Mouse (Mus musculus) CH12.LX (cell line): ENCODE measurements around the gene Zbtb41. TPM values are rescaled to one million over a fixed set of nuclear protein-coding genes. Genes with fewer than 3 reads are reported as not detected.

Experiments used
- DNase-seq: peaks from one replicate; pipeline ENCODE4 v3.0.0-alpha.2; 2013; ENCODE audit errors: extremely low read depth
- H3K27ac ChIP-seq: 2 replicates; pipeline ENCODE4 v1.5.1; 2012; ENCODE audit warnings: low read depth, mild to moderate bottlenecking, control low read depth, moderate library complexity; ENCODE audit not compliant: insufficient read depth
- H3K27me3 ChIP-seq: replicated peaks from 2 replicates; pipeline ENCODE3; 2012; ENCODE audit warnings: inconsistent platforms
- H3K36me3 ChIP-seq, 2 experiments: replicated peaks in 1 of 2; 2 replicates each; pipeline versions ENCODE3 to v1.6.1; 2012; ENCODE audit warnings: inconsistent platforms in 1 of 2, low read length in 1 of 2, mild to moderate bottlenecking in 1 of 2, mixed read lengths in 1 of 2, moderate library complexity in 1 of 2; ENCODE audit not compliant: control insufficient read depth in 1 of 2, insufficient read depth in 1 of 2
- H3K4me1 ChIP-seq, 2 experiments: 2 replicates each; pipeline ENCODE4 v1.6.1; 2012; ENCODE audit warnings: inconsistent platforms in 1 of 2, moderate library complexity in 1 of 2; ENCODE audit not compliant: insufficient read depth in 2 of 2, control insufficient read depth in 1 of 2
- H3K4me2 ChIP-seq: 2 replicates; pipeline ENCODE4 v1.6.1; 2012; ENCODE audit warnings: low read depth, mild to moderate bottlenecking, control low read depth; ENCODE audit not compliant: poor library complexity, insufficient read depth, severe bottlenecking
- H3K4me3 ChIP-seq, 3 experiments: fragments of 150-350 bp in 1 of 3; sonication (generic) in 1 of 3; replicated peaks in 1 of 3; 2 replicates each; pipeline versions ENCODE3 to v1.5.1; 2011 to 2012; ENCODE audit warnings: low read depth in 2 of 3, low read length in 2 of 3, mild to moderate bottlenecking in 2 of 3, moderate library complexity in 2 of 3, control low read depth in 1 of 3, improper control_type of control experiment in 1 of 3, inconsistent platforms in 1 of 3, mixed read lengths in 1 of 3; ENCODE audit not compliant: poor library complexity in 1 of 3
- H3K79me2 ChIP-seq: replicated peaks from 2 replicates; pipeline ENCODE4 v1.6.1; 2012; ENCODE audit warnings: mild to moderate bottlenecking, moderate library complexity; ENCODE audit not compliant: control insufficient read depth, poor library complexity, insufficient read depth, severe bottlenecking; ENCODE audit errors: extremely low read depth
- H3K9ac ChIP-seq: 2 replicates; pipeline ENCODE4 v1.6.1; 2012; ENCODE audit warnings: low read depth, mild to moderate bottlenecking, control low read depth, moderate library complexity; ENCODE audit not compliant: insufficient read depth
- H3K9me3 ChIP-seq: replicated peaks from 2 replicates; pipeline ENCODE3; 2012; ENCODE audit warnings: low read length, inconsistent platforms, mixed read lengths
- BHLHE40 ChIP-seq: IDR thresholded peaks from 2 replicates; pipeline ENCODE4 v1.6.1; 2011; ENCODE audit warnings: mild to moderate bottlenecking, low read depth, low read length, improper control_type of control experiment
- CHD1 ChIP-seq: IDR thresholded peaks from 2 replicates; pipeline ENCODE4 v1.6.1; 2012; ENCODE audit warnings: low read depth, low read length, improper control_type of control experiment, inconsistent platforms
- CHD2 ChIP-seq: IDR thresholded peaks from 2 replicates; pipeline ENCODE4 v1.6.1; 2011; ENCODE audit warnings: low read length, improper control_type of control experiment
- CTCF ChIP-seq, 2 experiments: IDR thresholded peaks in 1 of 2; conservative IDR thresholded peaks in 1 of 2; 2 replicates each; pipeline ENCODE4 v1.5.1; 2011 to 2012; ENCODE audit warnings: low read depth in 2 of 2, low read length in 2 of 2, improper control_type of control experiment in 1 of 2, inconsistent platforms in 1 of 2, mild to moderate bottlenecking in 1 of 2, moderate library complexity in 1 of 2
- E2F4 ChIP-seq: IDR thresholded peaks from 2 replicates; pipeline ENCODE4 v1.6.1; 2011; ENCODE audit warnings: low read depth, low read length, improper control_type of control experiment; ENCODE audit not compliant: insufficient replicate concordance
- ELF1 ChIP-seq: IDR thresholded peaks from 2 replicates; pipeline ENCODE4 v1.6.1; 2014; ENCODE audit warnings: low read depth, mild to moderate bottlenecking, inconsistent platforms, low read length, improper control_type of control experiment
- EP300 ChIP-seq: IDR thresholded peaks from 2 replicates; pipeline ENCODE4 v1.6.1; 2011; ENCODE audit warnings: low read length, improper control_type of control experiment
- ETS1 ChIP-seq: conservative IDR thresholded peaks from 2 replicates; pipeline ENCODE4 v1.6.1; 2012; ENCODE audit warnings: low read depth, mild to moderate bottlenecking, inconsistent platforms, low read length, improper control_type of control experiment, moderate library complexity
- GABPA ChIP-seq: IDR thresholded peaks from 2 replicates; pipeline ENCODE4 v1.6.1; 2012; ENCODE audit warnings: low read depth, low read length, improper control_type of control experiment, inconsistent platforms; ENCODE audit not compliant: insufficient replicate concordance
- HCFC1 ChIP-seq: IDR thresholded peaks from 2 replicates; pipeline ENCODE4 v1.6.1; 2012; ENCODE audit warnings: low read depth, mild to moderate bottlenecking, inconsistent platforms, low read length, improper control_type of control experiment
- IRF4 ChIP-seq: IDR thresholded peaks from 2 replicates; pipeline ENCODE4 v1.6.1; 2014; ENCODE audit warnings: low read depth, mild to moderate bottlenecking, inconsistent platforms, low read length, improper control_type of control experiment
- JUN ChIP-seq: IDR thresholded peaks from 2 replicates; pipeline ENCODE4 v1.6.1; 2011; ENCODE audit warnings: low read depth, mild to moderate bottlenecking, low read length, improper control_type of control experiment, moderate library complexity; ENCODE audit not compliant: insufficient read depth
- JUND ChIP-seq: conservative IDR thresholded peaks from 2 replicates; pipeline ENCODE4 v1.6.1; 2011; ENCODE audit warnings: low read depth, low read length, improper control_type of control experiment
- KAT2A ChIP-seq: IDR thresholded peaks from 2 replicates; pipeline ENCODE4 v1.6.1; 2012; ENCODE audit warnings: low read length, improper control_type of control experiment, inconsistent platforms; ENCODE audit not compliant: insufficient replicate concordance
- MAFK ChIP-seq: IDR thresholded peaks from 2 replicates; pipeline ENCODE4 v1.6.1; 2011; ENCODE audit warnings: low read length, improper control_type of control experiment; ENCODE audit not compliant: insufficient replicate concordance
- MAX ChIP-seq: IDR thresholded peaks from 2 replicates; pipeline ENCODE4 v1.6.1; 2011; ENCODE audit warnings: low read length, improper control_type of control experiment
- MAZ ChIP-seq: IDR thresholded peaks from 2 replicates; pipeline ENCODE4 v1.6.1; 2012; ENCODE audit warnings: low read depth, mild to moderate bottlenecking, inconsistent platforms, low read length, improper control_type of control experiment, moderate library complexity
- MEF2A ChIP-seq: IDR thresholded peaks from 2 replicates; pipeline ENCODE4 v1.6.1; 2014; ENCODE audit warnings: low read depth, mild to moderate bottlenecking, inconsistent platforms, low read length, improper control_type of control experiment, borderline replicate concordance
- MXI1 ChIP-seq: IDR thresholded peaks from 2 replicates; pipeline ENCODE4 v1.6.1; 2011; ENCODE audit warnings: mild to moderate bottlenecking, low read depth, low read length, improper control_type of control experiment
- MYC ChIP-seq: IDR thresholded peaks from 2 replicates; pipeline ENCODE4 v1.6.1; 2011; ENCODE audit warnings: low read depth, mild to moderate bottlenecking, improper control_type of control experiment, low read length
- NELFE ChIP-seq: IDR thresholded peaks from 2 replicates; pipeline ENCODE4 v1.6.1; 2011; ENCODE audit warnings: low read depth, low read length, improper control_type of control experiment
- NRF1 ChIP-seq: IDR thresholded peaks from 2 replicates; pipeline ENCODE4 v1.6.1; 2014; ENCODE audit warnings: low read depth, mild to moderate bottlenecking, inconsistent platforms, low read length, improper control_type of control experiment, moderate library complexity
- PAX5 ChIP-seq: IDR thresholded peaks from 2 replicates; pipeline ENCODE4 v1.6.1; 2012; ENCODE audit warnings: low read length, inconsistent platforms, mixed read lengths
- POLR2A ChIP-seq: IDR thresholded peaks from 2 replicates; pipeline ENCODE4 v1.6.1; 2011; ENCODE audit warnings: low read depth, mild to moderate bottlenecking, improper control_type of control experiment, low read length
- POLR2AphosphoS2 ChIP-seq: IDR thresholded peaks from 2 replicates; pipeline ENCODE4 v1.6.1; 2011; ENCODE audit warnings: low read depth, low read length, improper control_type of control experiment
- RAD21 ChIP-seq: IDR thresholded peaks from 2 replicates; pipeline ENCODE4 v1.6.1; 2011; ENCODE audit warnings: low read depth, mild to moderate bottlenecking, low read length, improper control_type of control experiment, moderate library complexity
- RCOR1 ChIP-seq: conservative IDR thresholded peaks from 2 replicates; pipeline ENCODE4 v1.6.1; 2012; ENCODE audit warnings: low read depth, mild to moderate bottlenecking, inconsistent platforms, low read length, improper control_type of control experiment
- SIN3A ChIP-seq: IDR thresholded peaks from 2 replicates; pipeline ENCODE4 v1.6.1; 2012; ENCODE audit warnings: low read length, improper control_type of control experiment, inconsistent platforms
- SMC3 ChIP-seq: IDR thresholded peaks from 2 replicates; pipeline ENCODE4 v1.6.1; 2011; ENCODE audit warnings: low read depth, low read length, improper control_type of control experiment
- TBP ChIP-seq: conservative IDR thresholded peaks from 2 replicates; pipeline ENCODE4 v1.6.1; 2011; ENCODE audit warnings: low read depth, low read length, improper control_type of control experiment
- TCF12 ChIP-seq: IDR thresholded peaks from 2 replicates; pipeline ENCODE4 v1.6.1; 2014; ENCODE audit warnings: low read depth, mild to moderate bottlenecking, inconsistent platforms, low read length, improper control_type of control experiment
- UBTF ChIP-seq: IDR thresholded peaks from 2 replicates; pipeline ENCODE4 v1.6.1; 2012; ENCODE audit warnings: low read depth, mild to moderate bottlenecking, inconsistent platforms, low read length, improper control_type of control experiment, moderate library complexity
- USF1 ChIP-seq: IDR thresholded peaks from 2 replicates; pipeline ENCODE4 v1.6.1; 2014; ENCODE audit warnings: low read depth, mild to moderate bottlenecking, inconsistent platforms, low read length, improper control_type of control experiment
- USF2 ChIP-seq: conservative IDR thresholded peaks from 2 replicates; pipeline ENCODE4 v1.6.1; 2011; ENCODE audit warnings: low read depth, low read length, improper control_type of control experiment
- ZC3H11A ChIP-seq: IDR thresholded peaks from 2 replicates; pipeline ENCODE4 v1.6.1; 2012; ENCODE audit warnings: low read depth, mild to moderate bottlenecking, inconsistent platforms, low read length, improper control_type of control experiment
- ZKSCAN1 ChIP-seq: IDR thresholded peaks from 2 replicates; pipeline ENCODE4 v1.6.1; 2012; ENCODE audit warnings: low read depth, inconsistent platforms, low read length, improper control_type of control experiment, borderline replicate concordance
- ZMIZ1 ChIP-seq: IDR thresholded peaks from 2 replicates; pipeline ENCODE4 v1.6.1; 2012; ENCODE audit warnings: low read depth, mild to moderate bottlenecking, inconsistent platforms, low read length, improper control_type of control experiment
- ZNF384 ChIP-seq: IDR thresholded peaks from 2 replicates; pipeline ENCODE4 v1.6.1; 2012; ENCODE audit warnings: low read depth, low read length, improper control_type of control experiment, inconsistent platforms
- dilution Hi-C: fragments of 300-500 bp; cut with MboI; formaldehyde crosslinking; loops from 2 replicates; pipeline ENCODE4 v1.14.3; 2020; ENCODE audit warnings: low sequenced_read_pairs; ENCODE audit not compliant: extremely low pct_unique_long_range_greater_than_20kb, extremely low pct_ligation_motif_present
- in situ Hi-C: fragments of 300-500 bp; cut with MboI; formaldehyde crosslinking; loops from 3 replicates; pipeline ENCODE4 v1.14.3; 2019; ENCODE audit warnings: low sequenced_read_pairs, low pct_ligation_motif_present, low pct_unique_long_range_greater_than_20kb, mixed read lengths
- polyA plus RNA-seq: library from polyadenylated mRNA; unstranded; fragments of >175 nt; gene quantifications from 2 replicates; pipeline ENCODE4 v1.2.1, GENCODE M21; 2012; ENCODE audit warnings: low read depth; ENCODE audit not compliant: insufficient read length
- total RNA-seq, 2 experiments: library from RNA; depleted of rRNA; stranded (reverse); fragments of 300-350 nt in 1 of 2; fragments of >200 nt in 1 of 2; gene quantifications; 2 replicates each; pipeline ENCODE4 v1.2.3; 2012 to 2014

Zbtb41 gene
- total and polyA plus RNA-seq, 3 experiments, result 4.8 to 7.3 (median 7.0) TPM

GRCm38 (mm10) chr1:139454340-139455225 is 32.5 kb downstream of the Zbtb41 start, which contains the start of gene Aspm:
Gene Aspm, plus strand, starts transcription at chr1:139454772.
- Histone ChIP-seq H3K4me3 (peak within 1 kb of the TSS; percentile 78 to 94 (median 86)), H3K79me2 (peaks cover 12% of the 10 kb centered on the region), H3K9ac (peak within 1 kb of the TSS; percentile 50), H3K4me2 (peak within 1 kb of the TSS; percentile 87), H3K9me3 (no peaks in the 10 kb centered on the region), H3K4me1 (peaks cover 0 to 29% of the 10 kb centered on the region in 2 experiments; a peak in 2 of 4 replicates), H3K27ac (peak within 1 kb of the TSS; percentile 30), H3K36me3 (peaks cover 10 to 25% of the 10 kb centered on the region in 2 experiments), H3K27me3 (no peaks in the 10 kb centered on the region)
- TF ChIP-seq ZNF384, result no peak
- no peak for TF ChIP-seq SMC3
- TF ChIP-seq JUN, result no peak
- peak; percentile 54 for TF ChIP-seq HCFC1
- no peak; the same call in 1 of the 2 replicates for TF ChIP-seq IRF4
- no peak for TF ChIP-seq RCOR1
- TF ChIP-seq NRF1, result 0 out of 2 replicates have a peak, but pooled peaks have one; percentile 6
- TF ChIP-seq ZMIZ1, result 0 out of 2 replicates have a peak, but pooled peaks have one; percentile 40
- no peak for TF ChIP-seq EP300
- TF ChIP-seq MAZ, result no peak
- TF ChIP-seq MEF2A, result no peak
- no peak for TF ChIP-seq BHLHE40
- peak; percentile 21 for TF ChIP-seq TCF12
- TF ChIP-seq TBP, result 0 out of 2 replicates have a peak, but pooled peaks have one; percentile 61
- no peak for TF ChIP-seq ETS1
- TF ChIP-seq MYC, result 0 out of 2 replicates have a peak, but pooled peaks have one; percentile 40
- 0 out of 2 replicates have a peak, but pooled peaks have one; percentile 22 for TF ChIP-seq CHD1
- no peak for TF ChIP-seq JUND
- no peak for TF ChIP-seq RAD21
- no peak; the same call in 1 of the 2 replicates for TF ChIP-seq UBTF
- TF ChIP-seq USF1, result no peak
- no peak for TF ChIP-seq CTCF (conservative IDR thresholded peaks at IDR 0.05 in 1 of 2, IDR thresholded peaks at IDR 0.05 in 1 of 2; ENCODE audit: low read depth in 2 of 2, low read length in 2 of 2)
- peak; percentile 69 for TF ChIP-seq POLR2A
- peak; percentile 82 for TF ChIP-seq CHD2
- peak; percentile 76 for TF ChIP-seq ELF1
- TF ChIP-seq GABPA, result no peak
- no peak; the same call in none of the 2 replicates for TF ChIP-seq MAX
- peak; percentile 92 for TF ChIP-seq MXI1
- TF ChIP-seq NELFE, result 0 out of 2 replicates have a peak, but pooled peaks have one; percentile 48
- no peak for TF ChIP-seq ZKSCAN1
- no peak for TF ChIP-seq USF2
- TF ChIP-seq E2F4, result peak; percentile 90; the same call in 1 of the 2 replicates
- TF ChIP-seq MAFK, result no peak
- TF ChIP-seq SIN3A, result peak; percentile 97
- TF ChIP-seq ZC3H11A, result no peak
- no peak for TF ChIP-seq KAT2A
- no peak for TF ChIP-seq PAX5
- peak; percentile 23; the same call in 1 of the 2 replicates for TF ChIP-seq POLR2AphosphoS2
- in situ Hi-C loops, result no loop called here
- DNase-seq, result peak; percentile 97
- dilution Hi-C loops, result no loop called here
